Mouse (Mus musculus): ENCODE measurements around the gene Rab12. TPM values are rescaled to one million over a fixed set of nuclear protein-coding genes. Genes with fewer than 3 reads are reported as not detected.
A peak's percentile ranks its signal among the peaks of the same experiment; 100 is the strongest.

Gene Rab12
- polyA plus RNA-seq, 1 experiment from 2014 or later: 44.1 TPM

DNA sequence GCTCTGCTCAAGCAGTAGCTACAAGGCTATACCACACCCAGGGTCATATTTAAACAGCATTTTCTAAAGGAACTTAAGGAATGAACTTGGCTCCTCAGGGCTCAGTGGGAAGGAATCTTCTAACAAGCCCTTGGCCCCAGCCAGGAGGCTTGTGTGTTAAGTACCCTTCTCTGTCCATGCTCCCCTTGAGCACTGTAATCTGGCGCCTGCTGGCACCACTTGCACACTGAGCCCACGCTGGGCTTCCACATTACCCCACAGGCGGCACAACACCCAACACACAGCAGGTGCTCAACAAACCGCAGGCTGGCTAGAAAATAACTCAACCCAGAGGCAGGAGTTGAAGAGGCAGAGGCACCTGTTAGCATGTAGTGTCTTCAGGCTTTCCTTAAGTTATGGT is 2.6 kb downstream of the Rab12 start:
- H3K4me1 ChIP-seq: peaks cover 36% of the 10 kb centered on the region
- H3K4me2 ChIP-seq: no peak overlapping the region
- H3K27me3 ChIP-seq: no peaks in the 10 kb centered on the region
- no peaks in the 10 kb centered on the region for H3K9me3 ChIP-seq (replicated peaks)
- ATAC-seq (replicated peaks; ENCODE audit: low FRiP score): no peak
- H3K4me3 ChIP-seq (replicated peaks): no peak overlapping the region
- no peak overlapping the region for H3K27ac ChIP-seq
- H3K9ac ChIP-seq: no peak overlapping the region
- peaks cover 27% of the 10 kb centered on the region for H3K36me3 ChIP-seq
- WGBS: 93% methylated on average over 4 of the region's 4 CpGs

GRCm38 (mm10) chr17:66514288-66514995 is 5.1 kb downstream of the Rab12 start:
- Histone ChIP-seq H3K4me1 (peaks cover 46% of the 10 kb centered on the region), H3K36me3 (peaks cover 27% of the 10 kb centered on the region), H3K4me3 (replicated peaks) (no peak overlapping the region), H3K9me3 (replicated peaks) (no peaks in the 10 kb centered on the region), H3K27ac (no peak overlapping the region), H3K27me3 (no peaks in the 10 kb centered on the region), H3K9ac (no peak overlapping the region), H3K4me2 (no peak overlapping the region)
- 74% methylated on average over 10 of the region's 10 CpGs for WGBS
- no peak for ATAC-seq (replicated peaks; ENCODE audit: low FRiP score)

DNA sequence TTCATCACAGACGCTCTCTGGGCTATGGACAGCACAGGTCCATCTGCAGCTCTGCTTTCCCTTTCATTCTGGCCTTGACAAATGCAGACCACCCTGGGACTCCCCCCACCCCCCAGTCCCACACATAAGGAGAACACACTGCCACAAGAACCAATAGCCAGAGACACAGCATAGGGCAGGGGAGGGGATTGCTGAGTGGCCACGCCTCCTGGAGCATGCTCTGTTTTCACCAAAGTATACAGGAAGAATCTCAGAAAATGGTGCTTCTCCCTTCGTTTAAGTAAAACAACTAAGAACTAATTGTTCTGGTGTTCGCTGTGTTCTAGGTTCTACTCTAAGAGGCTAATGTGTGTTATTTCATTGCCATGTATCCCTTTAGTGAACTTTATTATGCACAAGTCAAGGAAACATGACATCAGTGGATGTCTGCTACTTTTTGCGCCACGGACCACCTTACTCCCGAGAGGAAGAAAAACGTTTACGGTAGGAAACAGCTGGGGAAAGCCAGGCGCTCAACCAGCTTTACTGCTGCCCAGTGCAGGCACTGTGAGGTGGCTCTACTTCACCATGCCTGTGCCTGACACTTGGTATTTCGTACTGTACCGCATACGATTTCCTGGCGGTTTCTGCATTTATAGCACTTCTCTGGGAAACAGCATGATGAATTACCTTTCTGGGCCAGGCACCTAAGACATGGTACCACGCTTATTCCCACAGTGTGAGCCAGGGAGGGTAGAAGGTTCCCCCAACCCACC is 7.2 kb downstream of the Rab12 start:
- Histone ChIP-seq H3K4me2 (peak overlapping the region; percentile 21; the same call in 1 of the 2 replicates), H3K27me3 (no peaks in the 10 kb centered on the region), H3K27ac (no peak overlapping the region), H3K9me3 (replicated peaks) (no peaks in the 10 kb centered on the region), H3K4me3 (replicated peaks) (no peak overlapping the region), H3K36me3 (peaks cover 36% of the 10 kb centered on the region), H3K9ac (no peak overlapping the region), H3K4me1 (peaks cover 38% of the 10 kb centered on the region)
- WGBS: 59% methylated on average over 15 of the region's 15 CpGs
- no peak for ATAC-seq (replicated peaks; ENCODE audit: low FRiP score)

- no peak overlapping the region for H3K4me3 ChIP-seq (replicated peaks)
- H3K4me1 ChIP-seq: peaks cover 34% of the 10 kb centered on the region
- no peak overlapping the region for H3K9ac ChIP-seq
- 24% methylated on average over 10 of the region's 10 CpGs for WGBS
- no peaks in the 10 kb centered on the region for H3K9me3 ChIP-seq (replicated peaks)
- ATAC-seq (replicated peaks; ENCODE audit: low FRiP score): 0 out of 2 replicates have a peak, but pooled peaks have one; percentile 27
- no peak overlapping the region for H3K4me2 ChIP-seq
- peaks cover 44% of the 10 kb centered on the region for H3K36me3 ChIP-seq
- peak overlapping the region; percentile 45 for H3K27ac ChIP-seq
- no peaks in the 10 kb centered on the region for H3K27me3 ChIP-seq
Measured at GRCm38 (mm10) chr17:66510221-66510683, 9.3 kb downstream of the Rab12 start.

- no peak overlapping the region for H3K4me2 ChIP-seq
- H3K27me3 ChIP-seq: no peaks in the 10 kb centered on the region
- no peaks in the 10 kb centered on the region for H3K9me3 ChIP-seq (replicated peaks)
- ATAC-seq (replicated peaks; ENCODE audit: low FRiP score): peak; percentile 63
- peaks cover 29% of the 10 kb centered on the region for H3K4me1 ChIP-seq
- peaks cover 46% of the 10 kb centered on the region for H3K36me3 ChIP-seq
- H3K27ac ChIP-seq: no peak overlapping the region
- H3K9ac ChIP-seq: no peak overlapping the region
- no peak overlapping the region for H3K4me3 ChIP-seq (replicated peaks)
- WGBS: 79% methylated on average over 9 of the region's 9 CpGs
Measured at GRCm38 (mm10) chr17:66507049-66507954, 12.2 kb downstream of the Rab12 start.

DNA sequence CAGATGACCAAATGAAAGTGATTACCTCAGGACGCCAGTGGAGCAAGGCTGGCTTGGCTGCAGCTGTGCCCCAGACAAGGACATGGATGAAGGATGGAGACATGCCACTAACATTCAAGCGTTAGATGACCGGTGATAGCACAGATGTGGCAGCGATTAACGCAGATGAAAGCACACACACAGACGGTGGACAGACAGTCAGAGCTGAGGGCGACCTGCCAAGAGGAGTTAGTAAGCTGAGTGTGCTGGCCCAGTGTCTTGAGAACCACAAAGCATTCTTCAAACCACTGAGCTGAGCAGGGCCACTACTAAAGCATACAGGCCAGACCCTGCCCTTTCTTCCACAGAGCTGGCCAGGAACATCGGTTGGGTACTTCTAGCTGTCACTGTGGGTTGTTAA is 14.6 kb downstream of the Rab12 start:
- Histone ChIP-seq H3K9ac (no peak overlapping the region), H3K27ac (no peak overlapping the region), H3K4me2 (no peak overlapping the region), H3K9me3 (replicated peaks) (no peaks in the 10 kb centered on the region), H3K4me1 (peaks cover 10% of the 10 kb centered on the region), H3K36me3 (peaks cover 64% of the 10 kb centered on the region), H3K27me3 (no peaks in the 10 kb centered on the region), H3K4me3 (replicated peaks) (no peak overlapping the region)
- 88% methylated on average over 8 of the region's 8 CpGs for WGBS
- ATAC-seq (replicated peaks; ENCODE audit: low FRiP score): no peak

GRCm38 (mm10) chr17:66504248-66504647 is 15.3 kb downstream of the Rab12 start:
- peaks cover 8% of the 10 kb centered on the region; the same call in 1 of the 2 replicates for H3K4me1 ChIP-seq

GRCm38 (mm10) chr17:66503466-66503865 is 16.1 kb downstream of the Rab12 start:
- ATAC-seq (replicated peaks; ENCODE audit: low FRiP score): no peak
- Histone ChIP-seq H3K4me3 (replicated peaks) (no peak overlapping the region), H3K27ac (no peak overlapping the region), H3K4me2 (no peak overlapping the region), H3K27me3 (no peaks in the 10 kb centered on the region), H3K4me1 (peaks cover 8% of the 10 kb centered on the region; the same call in 1 of the 2 replicates), H3K9ac (no peak overlapping the region), H3K36me3 (peaks cover 74% of the 10 kb centered on the region), H3K9me3 (replicated peaks) (no peaks in the 10 kb centered on the region)
- WGBS: 73% methylated on average over 9 of the region's 9 CpGs

More at GRCm38 (mm10) chr17:66504248-66504647, 15.3 kb downstream of the Rab12 start:
- ATAC-seq (replicated peaks; ENCODE audit: low FRiP score): no peak
- no peak overlapping the region for H3K4me3 ChIP-seq (replicated peaks)
- WGBS: 97% methylated on average over 2 of the region's 2 CpGs
- H3K4me2 ChIP-seq: no peak overlapping the region
- H3K27me3 ChIP-seq: no peaks in the 10 kb centered on the region
- H3K9ac ChIP-seq: no peak overlapping the region
- H3K9me3 ChIP-seq (replicated peaks): no peaks in the 10 kb centered on the region
- H3K27ac ChIP-seq: no peak overlapping the region
- peaks cover 71% of the 10 kb centered on the region for H3K36me3 ChIP-seq

DNA sequence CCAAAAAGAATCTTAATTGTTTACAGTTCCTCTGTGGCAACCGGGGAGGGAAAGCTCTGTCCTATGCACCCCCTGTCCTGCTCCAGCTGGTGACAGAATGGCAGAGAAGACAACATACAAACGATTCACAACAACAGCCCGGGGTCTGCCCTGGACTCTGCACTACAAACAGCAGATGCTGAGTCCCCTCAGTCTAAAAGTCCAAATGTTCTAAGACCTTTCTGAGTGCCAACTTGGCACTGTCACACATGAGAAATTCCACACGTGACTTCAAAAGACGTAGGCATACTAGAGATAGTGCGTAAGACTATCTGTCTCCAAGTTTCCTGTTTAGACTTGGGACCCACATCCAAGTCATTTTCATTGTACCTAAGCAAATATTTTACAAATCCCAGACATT is 16.7 kb downstream of the Rab12 start:
- ATAC-seq (replicated peaks; ENCODE audit: low FRiP score): no peak
- Histone ChIP-seq H3K36me3 (peaks cover 75% of the 10 kb centered on the region), H3K27ac (no peak overlapping the region)

GRCm38 (mm10) chr17:66498598-66498997 is 20.9 kb downstream of the Rab12 start:
- Histone ChIP-seq H3K4me1 (peaks cover 6% of the 10 kb centered on the region; the same call in 1 of the 2 replicates), H3K9me3 (replicated peaks) (no peaks in the 10 kb centered on the region), H3K9ac (no peak overlapping the region), H3K36me3 (peaks cover 90% of the 10 kb centered on the region), H3K27ac (no peak overlapping the region), H3K4me3 (replicated peaks) (no peak overlapping the region), H3K27me3 (no peaks in the 10 kb centered on the region), H3K4me2 (no peak overlapping the region)
- 89% methylated on average over 14 of the region's 14 CpGs for WGBS
- ATAC-seq (replicated peaks; ENCODE audit: low FRiP score): peak; percentile 50; the same call in 1 of the 2 replicates

More for the DNA sequence above, 16.7 kb downstream of the Rab12 start:
- 75% methylated on average over 6 of the region's 6 CpGs for WGBS
- Histone ChIP-seq H3K9ac (no peak overlapping the region), H3K27me3 (no peaks in the 10 kb centered on the region), H3K4me1 (peaks cover 8% of the 10 kb centered on the region; the same call in 1 of the 2 replicates), H3K4me2 (no peak overlapping the region), H3K4me3 (replicated peaks) (no peak overlapping the region), H3K9me3 (replicated peaks) (no peaks in the 10 kb centered on the region)

DNA sequence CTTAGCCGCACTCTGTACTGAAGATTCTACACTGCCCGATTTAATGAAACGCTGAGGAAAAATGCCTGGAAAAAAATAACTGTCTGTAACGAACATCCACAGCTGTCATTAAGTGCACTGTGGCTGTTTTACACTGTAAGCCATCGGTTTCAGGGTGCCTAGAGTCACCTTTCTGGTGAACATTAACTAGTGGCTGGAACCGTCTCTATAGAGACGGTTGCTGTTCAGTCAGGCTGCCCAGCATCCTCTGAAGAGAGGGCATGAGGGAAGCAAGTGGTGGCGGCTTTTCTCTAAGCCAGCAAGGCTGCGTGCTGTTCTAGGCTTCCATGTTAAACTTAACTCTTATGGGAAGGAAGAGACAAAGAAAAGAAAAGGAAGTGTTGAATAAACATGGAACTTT is 22.9 kb downstream of the Rab12 start:
- Histone ChIP-seq H3K9me3 (replicated peaks) (no peaks in the 10 kb centered on the region), H3K4me2 (no peak overlapping the region), H3K9ac (no peak overlapping the region), H3K4me3 (replicated peaks) (no peak overlapping the region), H3K36me3 (peaks cover 79% of the 10 kb centered on the region), H3K27me3 (no peaks in the 10 kb centered on the region), H3K4me1 (0 out of 2 replicates have a peak, but pooled peaks cover 4% of the 10 kb centered on the region), H3K27ac (no peak overlapping the region)
- peak; percentile 69; the same call in 1 of the 2 replicates for ATAC-seq (replicated peaks; ENCODE audit: low FRiP score)
- 89% methylated on average over 9 of the region's 9 CpGs for WGBS
